Mouse (Mus musculus): ENCODE data around the gene Car2. TPM values are rescaled to one million over a fixed set of nuclear protein-coding genes. Genes with fewer than 3 reads are reported as not detected.

The Car2 gene
- total and polyA plus RNA-seq, 2 experiments = 13.5 to 32.8 TPM

GRCm38 (mm10) chr3:14897770-14898169 lies 11.7 kb downstream of the Car2 start:
- DNase-seq (ENCODE audit: extremely low read depth, low read depth, low spot score) = peak; percentile 69
- WGBS = 17% methylated on average over 6 of the region's 6 CpGs
- Histone ChIP-seq H3K4me1 (ENCODE audit: control insufficient read depth, insufficient read depth, low read length) (peaks cover 4% of the 10 kb centered on the region; the same call in 1 of the 2 replicates), H3K27ac (replicated peaks; ENCODE audit: insufficient read depth, low read depth, low read length) (no peak overlapping the region), H3K79me2 (ENCODE audit: control insufficient read depth, insufficient read depth, low read length) (no peaks in the 10 kb centered on the region), H3K9ac (ENCODE audit: low read depth, low read length) (no peak overlapping the region), H3K27me3 (ENCODE audit: control insufficient read depth, insufficient read depth, low read length) (no peaks in the 10 kb centered on the region), H3K36me3 (ENCODE audit: control insufficient read depth, insufficient read depth, low read length) (peaks cover 6% of the 10 kb centered on the region; the same call in 1 of the 2 replicates), H3K4me3 (ENCODE audit: insufficient read depth, low read depth, low read length) (no peak overlapping the region)
- TF ChIP-seq POLR2A (IDR thresholded peaks at IDR 0.05; ENCODE audit: extremely low read depth, insufficient read depth, low read length) (no peak), CTCF (IDR thresholded peaks at IDR 0.05; ENCODE audit: low read depth, low read length) (0 out of 2 replicates have a peak, but pooled peaks have one; percentile 6)

GRCm38 (mm10) chr3:14903380-14903779 lies 17.3 kb downstream of the Car2 start:
- Histone ChIP-seq H3K36me3 (ENCODE audit: control insufficient read depth, insufficient read depth, low read length) (peaks cover 6% of the 10 kb centered on the region; the same call in 1 of the 2 replicates), H3K27me3 (ENCODE audit: control insufficient read depth, insufficient read depth, low read length) (no peaks in the 10 kb centered on the region), H3K79me2 (ENCODE audit: control insufficient read depth, insufficient read depth, low read length) (no peaks in the 10 kb centered on the region), H3K4me1 (ENCODE audit: control insufficient read depth, insufficient read depth, low read length) (no peaks in the 10 kb centered on the region), H3K4me3 (ENCODE audit: insufficient read depth, low read depth, low read length) (no peak overlapping the region), H3K9ac (ENCODE audit: low read depth, low read length) (no peak overlapping the region), H3K27ac (replicated peaks; ENCODE audit: insufficient read depth, low read depth, low read length) (no peak overlapping the region)
- DNase-seq (ENCODE audit: extremely low read depth, low read depth, low spot score) = no peak
- 99% methylated on average over 3 of the region's 3 CpGs for WGBS
- no peak for TF ChIP-seq POLR2A (IDR thresholded peaks at IDR 0.05; ENCODE audit: extremely low read depth, insufficient read depth, low read length)
- TF ChIP-seq CTCF (IDR thresholded peaks at IDR 0.05; ENCODE audit: low read depth, low read length) = no peak

- no peak for DNase-seq (ENCODE audit: extremely low read depth, low read depth, low spot score)
- TF ChIP-seq POLR2A (IDR thresholded peaks at IDR 0.05; ENCODE audit: extremely low read depth, insufficient read depth, low read length) (no peak), CTCF (IDR thresholded peaks at IDR 0.05; ENCODE audit: low read depth, low read length) (no peak)
- H3K4me3 ChIP-seq (ENCODE audit: insufficient read depth, low read depth, low read length) = no peak overlapping the region
- no peaks in the 10 kb centered on the region for H3K4me1 ChIP-seq (ENCODE audit: control insufficient read depth, insufficient read depth, low read length)
- no peak overlapping the region for H3K27ac ChIP-seq (replicated peaks; ENCODE audit: insufficient read depth, low read depth, low read length)
- H3K27me3 ChIP-seq (ENCODE audit: control insufficient read depth, insufficient read depth, low read length) = no peaks in the 10 kb centered on the region
- no peak overlapping the region for H3K9ac ChIP-seq (ENCODE audit: low read depth, low read length)
- peaks cover 6% of the 10 kb centered on the region; the same call in 1 of the 2 replicates for H3K36me3 ChIP-seq (ENCODE audit: control insufficient read depth, insufficient read depth, low read length)
- WGBS = 41% methylated on average over 3 of the region's 3 CpGs
- no peaks in the 10 kb centered on the region for H3K79me2 ChIP-seq (ENCODE audit: control insufficient read depth, insufficient read depth, low read length)
Observed at GRCm38 (mm10) chr3:14904165-14904564, 18.1 kb downstream of the Car2 start.

- H3K4me3 ChIP-seq (ENCODE audit: insufficient read depth, low read depth, low read length) = no peak overlapping the region
- TF ChIP-seq POLR2A (IDR thresholded peaks at IDR 0.05; ENCODE audit: extremely low read depth, insufficient read depth, low read length) = no peak
- TF ChIP-seq CTCF (IDR thresholded peaks at IDR 0.05; ENCODE audit: low read depth, low read length) = no peak
- H3K79me2 ChIP-seq (ENCODE audit: control insufficient read depth, insufficient read depth, low read length) = no peaks in the 10 kb centered on the region
- no peak overlapping the region for H3K27ac ChIP-seq (replicated peaks; ENCODE audit: insufficient read depth, low read depth, low read length)
- H3K36me3 ChIP-seq (ENCODE audit: control insufficient read depth, insufficient read depth, low read length) = no peaks in the 10 kb centered on the region
- H3K27me3 ChIP-seq (ENCODE audit: control insufficient read depth, insufficient read depth, low read length) = no peaks in the 10 kb centered on the region
- no peaks in the 10 kb centered on the region for H3K4me1 ChIP-seq (ENCODE audit: control insufficient read depth, insufficient read depth, low read length)
- H3K9ac ChIP-seq (ENCODE audit: low read depth, low read length) = no peak overlapping the region
- WGBS = 68% methylated on average over 1 of the region's 1 CpGs
- DNase-seq (ENCODE audit: extremely low read depth, low read depth, low spot score) = no peak
Observed at GRCm38 (mm10) chr3:14907271-14907670, 21.2 kb downstream of the Car2 start.

GRCm38 (mm10) chr3:14911992-14912582 lies 26.0 kb downstream of the Car2 start:
- H3K79me2 ChIP-seq (ENCODE audit: control insufficient read depth, insufficient read depth, low read length) = no peaks in the 10 kb centered on the region
- no peak overlapping the region for H3K9ac ChIP-seq (ENCODE audit: low read depth, low read length)
- no peak overlapping the region for H3K27ac ChIP-seq (replicated peaks; ENCODE audit: insufficient read depth, low read depth, low read length)
- H3K4me1 ChIP-seq (ENCODE audit: control insufficient read depth, insufficient read depth, low read length) = no peaks in the 10 kb centered on the region
- WGBS = 82% methylated on average over 4 of the region's 4 CpGs
- no peaks in the 10 kb centered on the region for H3K36me3 ChIP-seq (ENCODE audit: control insufficient read depth, insufficient read depth, low read length)
- no peak for DNase-seq (ENCODE audit: extremely low read depth, low read depth, low spot score)
- no peak for TF ChIP-seq POLR2A (IDR thresholded peaks at IDR 0.05; ENCODE audit: extremely low read depth, insufficient read depth, low read length)
- H3K27me3 ChIP-seq (ENCODE audit: control insufficient read depth, insufficient read depth, low read length) = no peaks in the 10 kb centered on the region
- no peak overlapping the region for H3K4me3 ChIP-seq (ENCODE audit: insufficient read depth, low read depth, low read length)

- H3K36me3 ChIP-seq (ENCODE audit: control insufficient read depth, insufficient read depth, low read length) = no peaks in the 10 kb centered on the region
- WGBS = 75% methylated on average over 4 of the region's 4 CpGs
- H3K27ac ChIP-seq (replicated peaks; ENCODE audit: insufficient read depth, low read depth, low read length) = no peak overlapping the region
- no peak for DNase-seq (ENCODE audit: extremely low read depth, low read depth, low spot score)
- no peak overlapping the region for H3K4me3 ChIP-seq (ENCODE audit: insufficient read depth, low read depth, low read length)
- no peaks in the 10 kb centered on the region for H3K79me2 ChIP-seq (ENCODE audit: control insufficient read depth, insufficient read depth, low read length)
- TF ChIP-seq POLR2A (IDR thresholded peaks at IDR 0.05; ENCODE audit: extremely low read depth, insufficient read depth, low read length) = no peak
- no peak for TF ChIP-seq CTCF (IDR thresholded peaks at IDR 0.05; ENCODE audit: low read depth, low read length)
- H3K4me1 ChIP-seq (ENCODE audit: control insufficient read depth, insufficient read depth, low read length) = no peaks in the 10 kb centered on the region
- no peak overlapping the region for H3K9ac ChIP-seq (ENCODE audit: low read depth, low read length)
- H3K27me3 ChIP-seq (ENCODE audit: control insufficient read depth, insufficient read depth, low read length) = no peaks in the 10 kb centered on the region
Observed at GRCm38 (mm10) chr3:14913774-14914173, 27.7 kb downstream of the Car2 start.

All from liver, adult 2 months (tissue).